Mouse (Mus musculus): ENCODE data around the gene Wdr82.

DNA sequence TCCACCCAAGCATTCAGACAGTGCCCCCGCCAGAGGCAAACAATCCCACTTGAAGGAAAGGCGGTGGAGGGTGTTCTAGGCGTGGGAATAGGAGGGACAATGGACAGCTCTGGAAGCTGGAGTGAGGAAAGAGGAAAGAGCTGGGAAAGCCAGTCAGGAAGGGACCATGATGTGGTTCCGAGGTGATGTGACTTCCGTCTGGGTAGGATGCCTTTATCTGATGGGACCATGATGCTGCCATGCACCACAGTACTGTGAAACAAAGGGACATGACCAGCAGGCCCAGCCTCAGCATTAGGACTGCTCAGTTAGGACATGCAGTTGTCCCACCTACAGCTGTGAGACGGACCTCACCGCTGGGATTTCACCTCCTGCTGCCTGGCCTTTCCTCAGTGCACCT, 60.5 kb downstream of the Wdr82 start:
- TF ChIP-seq CTCF (IDR thresholded peaks at IDR 0.05; ENCODE audit: low read depth) (no peak), EP300 (IDR thresholded peaks at IDR 0.05; ENCODE audit: low read depth) (no peak)
